Mouse (Mus musculus) forebrain, embryonic 16.5 days (tissue): ENCODE data around the gene Zic5. TPM values are rescaled to one million over a fixed set of nuclear protein-coding genes. Genes with fewer than 3 reads are reported as not detected.
A peak's percentile ranks its signal among the peaks of the same experiment; 100 is the strongest.

Experiments
- ATAC-seq: fragments of 200-750 bp; cut with Nextera tagmentation; 2 replicates; pipeline ENCODE4 v1.8.0; 2017; ENCODE audit warnings: mild to moderate bottlenecking, moderate library complexity
- H3K27ac ChIP-seq: fragments of 300-500 bp; sonication (generic); 2 replicates; pipeline ENCODE4 v1.5.1; 2014; ENCODE audit warnings: low read length, control low read depth
- H3K27me3 ChIP-seq: fragments of 300-500 bp; sonication (generic); replicated peaks from 2 replicates; pipeline ENCODE4 v1.6.1; 2014; ENCODE audit warnings: low read length; ENCODE audit not compliant: control insufficient read depth, insufficient read depth
- H3K36me3 ChIP-seq: fragments of 300-500 bp; sonication (generic); 2 replicates; pipeline ENCODE4 v1.6.1; 2014; ENCODE audit not compliant: control insufficient read depth, insufficient read depth
- H3K4me1 ChIP-seq: fragments of 300-500 bp; sonication (generic); replicated peaks from 2 replicates; pipeline ENCODE4 v1.6.1; 2014; ENCODE audit warnings: low read length; ENCODE audit not compliant: control insufficient read depth, insufficient read depth
- H3K4me2 ChIP-seq: fragments of 300-500 bp; sonication (generic); 2 replicates; pipeline ENCODE4 v1.6.1; 2014; ENCODE audit warnings: mild to moderate bottlenecking, low read length, control low read depth
- H3K4me3 ChIP-seq: fragments of 300-500 bp; sonication (generic); replicated peaks from 2 replicates; pipeline ENCODE4 v1.5.1; 2014; ENCODE audit warnings: mild to moderate bottlenecking, low read length, control low read depth
- H3K9ac ChIP-seq: fragments of 300-500 bp; sonication (generic); replicated peaks from 2 replicates; pipeline ENCODE4 v1.6.1; 2014; ENCODE audit warnings: low read depth, low read length, control low read depth
- H3K9me3 ChIP-seq: fragments of 300-500 bp; sonication (generic); 2 replicates; pipeline ENCODE4 v1.6.1; 2016; ENCODE audit warnings: low read length; ENCODE audit not compliant: control insufficient read depth
- WGBS: fragments of 180-500 bp; shearing (Covaris S2); extraction: QIAGEN DNeasy Blood & Tissue Kit; methylation state at CpG from one replicate; pipeline ENCODE4 v1.1.7; 2014; 5-methylcytosine and 5-hydroxymethylcytosine counted together
- polyA plus RNA-seq: library from polyadenylated mRNA; unstranded; fragments of >200 nt; fragmentation: Nextera tagmentation; extraction: Ambion mirVana; gene quantifications from 2 replicates; pipeline ENCODE4 v1.2.1, GENCODE M21; 2015

Gene Zic5
- polyA plus RNA-seq, 1 experiment from 2014 or later = 8.7 TPM

DNA sequence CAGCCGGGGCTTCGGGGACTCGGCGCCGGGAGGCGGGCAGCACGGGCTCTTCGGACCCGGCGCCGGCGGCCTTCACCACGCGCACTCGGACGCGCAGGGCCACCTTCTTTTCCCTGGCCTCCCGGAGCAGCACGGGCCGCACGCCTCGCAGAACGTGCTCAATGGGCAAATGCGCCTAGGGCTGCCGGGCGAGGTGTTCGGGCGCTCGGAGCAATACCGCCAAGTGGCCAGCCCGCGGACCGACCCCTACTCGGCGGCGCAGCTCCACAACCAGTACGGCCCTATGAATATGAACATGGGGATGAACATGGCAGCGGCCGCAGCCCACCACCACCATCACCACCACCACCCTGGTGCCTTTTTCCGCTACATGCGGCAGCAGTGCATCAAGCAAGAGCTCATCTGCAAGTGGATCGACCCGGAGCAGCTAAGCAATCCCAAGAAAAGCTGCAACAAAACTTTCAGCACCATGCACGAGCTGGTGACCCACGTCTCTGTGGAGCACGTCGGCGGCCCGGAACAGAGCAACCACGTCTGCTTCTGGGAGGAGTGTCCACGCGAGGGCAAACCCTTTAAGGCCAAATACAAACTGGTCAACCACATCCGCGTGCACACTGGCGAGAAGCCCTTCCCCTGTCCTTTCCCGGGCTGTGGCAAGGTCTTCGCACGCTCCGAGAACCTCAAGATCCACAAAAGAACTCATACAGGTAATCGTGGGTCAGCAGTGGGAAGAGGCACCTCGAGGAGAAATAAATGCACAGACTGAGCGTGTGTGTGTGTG, 10.8 kb upstream of the Zic5 start:
- peak overlapping the region; percentile 91 for H3K27ac ChIP-seq
- H3K4me3 ChIP-seq = peak overlapping the region; percentile 56
- ATAC-seq = no peak
- peaks cover 16% of the 10 kb centered on the region for H3K27me3 ChIP-seq
- H3K36me3 ChIP-seq = no peaks in the 10 kb centered on the region
- peak overlapping the region; percentile 74 for H3K4me2 ChIP-seq
- no peaks in the 10 kb centered on the region for H3K9me3 ChIP-seq
- under 1% methylated on average over 62 of the region's 62 CpGs for WGBS
- peak overlapping the region; percentile 71 for H3K9ac ChIP-seq
- peaks cover 31% of the 10 kb centered on the region for H3K4me1 ChIP-seq

DNA sequence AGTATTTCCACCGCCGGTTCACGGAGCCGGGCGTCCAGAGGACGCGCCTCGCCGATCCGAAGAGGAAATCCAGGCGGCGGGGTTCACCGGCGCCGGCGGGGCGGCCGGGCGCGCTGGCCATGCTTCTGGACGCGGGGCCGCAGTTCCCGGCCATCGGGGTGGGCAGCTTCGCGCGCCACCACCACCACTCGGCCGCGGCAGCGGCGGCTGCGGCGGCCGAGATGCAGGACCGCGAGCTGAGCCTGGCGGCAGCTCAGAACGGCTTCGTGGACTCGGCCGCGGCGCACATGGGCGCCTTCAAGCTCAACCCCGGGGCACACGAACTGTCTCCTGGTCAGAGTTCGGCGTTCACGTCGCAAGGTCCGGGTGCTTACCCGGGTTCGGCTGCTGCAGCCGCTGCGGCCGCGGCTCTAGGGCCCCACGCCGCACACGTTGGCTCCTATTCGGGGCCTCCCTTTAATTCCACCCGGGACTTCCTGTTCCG, 10.1 kb upstream of the Zic5 start:
- Histone ChIP-seq H3K36me3 (no peaks in the 10 kb centered on the region), H3K4me3 (peak overlapping the region; percentile 56), H3K4me2 (peak overlapping the region; percentile 74), H3K27ac (peak overlapping the region; percentile 91), H3K4me1 (peaks cover 31% of the 10 kb centered on the region), H3K9ac (peak overlapping the region; percentile 71), H3K27me3 (peaks cover 18% of the 10 kb centered on the region), H3K9me3 (no peaks in the 10 kb centered on the region)
- WGBS = under 1% methylated on average over 53 of the region's 65 CpGs
- ATAC-seq = no peak; the same call in 1 of the 2 replicates

DNA sequence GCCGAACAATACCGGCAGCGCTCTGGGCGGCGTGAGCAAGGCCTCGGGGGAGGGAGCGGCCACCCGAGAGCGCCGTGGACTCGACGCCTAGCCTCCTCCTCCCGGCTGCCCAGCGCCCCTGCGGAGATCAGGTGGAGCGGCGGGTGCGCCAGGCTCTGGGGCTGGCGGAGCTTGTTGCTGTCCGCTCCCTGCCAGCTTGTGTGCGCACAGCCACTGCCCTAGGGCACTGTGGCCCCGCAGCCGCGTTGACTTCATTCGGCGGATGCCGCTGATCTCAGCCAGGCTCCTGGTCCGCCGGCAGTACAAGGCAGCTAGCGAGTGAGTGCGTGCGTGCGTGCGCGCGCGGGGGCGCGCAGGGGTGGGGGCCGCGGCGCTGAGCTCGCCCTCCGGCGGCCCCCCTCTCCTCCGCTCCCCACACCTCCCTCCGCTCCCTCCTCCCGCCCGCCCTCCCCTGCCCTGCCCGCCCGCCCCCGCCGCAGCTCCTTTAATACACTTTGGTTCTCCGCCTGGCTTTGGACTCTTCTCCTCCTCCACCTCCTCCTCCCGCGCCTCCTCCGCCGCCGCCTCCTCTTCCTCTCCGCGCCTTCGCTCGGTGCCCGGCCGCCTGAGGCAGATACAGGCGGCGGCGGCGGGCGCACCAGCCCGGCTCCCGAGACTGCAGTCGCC, 9.5 kb upstream of the Zic5 start, which contains the start of gene Zic2:
Zic2 (plus strand) TSS at position 545 of the 666 bp plus-strand sequence.
- peaks cover 31% of the 10 kb centered on the region for H3K4me1 ChIP-seq
- peak within 1 kb of the TSS; percentile 71 for H3K9ac ChIP-seq
- WGBS = 0% methylated on average over 35 of the region's 73 CpGs
- peak within 1 kb of the TSS; percentile 56 for H3K4me3 ChIP-seq
- H3K9me3 ChIP-seq = no peaks in the 10 kb centered on the region
- peak within 1 kb of the TSS; percentile 74 for H3K4me2 ChIP-seq
- H3K27ac ChIP-seq = peak within 1 kb of the TSS; percentile 91
- H3K27me3 ChIP-seq = peaks cover 13% of the 10 kb centered on the region
- H3K36me3 ChIP-seq = no peaks in the 10 kb centered on the region
- peak; percentile 71 for ATAC-seq

DNA sequence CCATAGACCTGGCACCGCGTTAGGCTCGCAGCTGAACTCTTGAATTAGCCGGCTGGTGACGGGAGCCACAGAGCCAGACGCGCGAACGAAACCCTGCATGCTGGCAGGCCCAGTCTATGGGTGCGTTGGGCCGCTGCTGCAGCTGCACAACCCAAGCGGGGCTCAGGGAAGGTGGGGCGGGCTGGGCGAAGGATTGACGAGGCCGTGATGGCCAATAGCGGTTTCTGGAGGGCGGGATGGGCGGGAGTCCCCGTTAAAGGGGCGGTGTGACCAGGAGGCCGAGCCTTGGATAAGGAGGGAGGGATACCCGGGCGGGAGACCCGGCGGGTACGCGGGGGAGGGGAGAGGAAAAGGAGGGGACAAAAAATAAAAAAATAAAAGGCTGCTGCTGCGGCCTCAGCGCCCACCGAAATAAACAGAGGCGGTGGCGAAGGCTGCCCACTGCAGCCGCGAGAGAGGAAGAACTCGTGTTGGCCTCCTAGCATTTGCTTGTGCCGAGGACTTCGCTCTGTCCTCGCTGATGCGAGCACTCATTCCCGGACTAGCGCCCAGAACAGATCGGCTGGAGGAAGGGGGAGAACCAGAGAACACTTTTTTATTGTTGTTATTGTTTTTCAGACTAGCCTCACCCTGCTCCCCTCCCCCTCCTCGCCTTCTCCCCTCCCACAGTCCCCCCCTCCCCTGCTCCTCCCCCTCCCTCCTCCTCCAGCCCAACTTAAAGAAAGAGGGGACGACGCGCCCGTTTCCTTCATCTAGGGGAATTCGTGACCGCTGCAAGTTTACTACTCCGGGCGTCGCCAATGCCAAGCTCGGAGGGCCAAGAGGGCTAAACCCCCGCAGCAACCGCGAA, 8.8 kb upstream of the Zic5 start:
- Histone ChIP-seq H3K4me2 (peak overlapping the region; percentile 74), H3K36me3 (no peaks in the 10 kb centered on the region), H3K27me3 (peaks cover 18% of the 10 kb centered on the region), H3K4me1 (peaks cover 31% of the 10 kb centered on the region), H3K9me3 (no peaks in the 10 kb centered on the region), H3K27ac (peak overlapping the region; percentile 91), H3K9ac (peak overlapping the region; percentile 52), H3K4me3 (peak overlapping the region; percentile 56)
- WGBS = under 1% methylated on average over 56 of the region's 57 CpGs
- ATAC-seq = peak; percentile 81

DNA sequence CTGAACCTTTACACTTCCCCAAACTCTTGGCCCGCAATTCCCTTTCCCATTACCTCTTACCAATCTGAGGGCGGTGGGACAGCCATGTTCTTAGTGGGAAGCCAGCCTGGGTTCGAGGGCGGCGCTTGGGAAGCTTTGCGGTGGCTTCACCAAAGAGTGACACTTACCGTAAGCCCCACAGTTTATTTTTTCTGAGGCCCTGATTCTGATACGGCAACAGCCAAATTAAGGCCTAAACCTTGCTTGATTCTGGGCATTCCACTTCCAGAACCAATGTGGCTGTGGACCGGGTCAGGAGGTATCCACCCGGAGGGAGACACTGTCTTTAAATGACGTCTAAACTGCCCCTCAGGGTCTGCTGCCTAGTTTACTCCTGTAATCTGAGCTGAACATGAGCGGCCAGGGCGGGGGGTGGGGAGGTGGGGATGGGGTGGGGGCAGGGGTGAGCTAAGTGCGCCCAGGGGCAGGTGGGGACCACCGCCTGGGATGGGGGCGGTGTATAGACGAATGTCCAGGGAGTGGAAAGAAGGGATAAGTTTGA, 7.8 kb upstream of the Zic5 start:
- H3K4me2 ChIP-seq = peak overlapping the region; percentile 74
- H3K4me3 ChIP-seq = peak overlapping the region; percentile 56
- H3K27ac ChIP-seq = peak overlapping the region; percentile 78
- peak overlapping the region; percentile 15 for H3K9ac ChIP-seq
- peaks cover 23% of the 10 kb centered on the region for H3K27me3 ChIP-seq
- WGBS = 13% methylated on average over 17 of the region's 17 CpGs
- H3K9me3 ChIP-seq = no peaks in the 10 kb centered on the region
- H3K36me3 ChIP-seq = no peaks in the 10 kb centered on the region
- peaks cover 30% of the 10 kb centered on the region for H3K4me1 ChIP-seq
- ATAC-seq = no peak

DNA sequence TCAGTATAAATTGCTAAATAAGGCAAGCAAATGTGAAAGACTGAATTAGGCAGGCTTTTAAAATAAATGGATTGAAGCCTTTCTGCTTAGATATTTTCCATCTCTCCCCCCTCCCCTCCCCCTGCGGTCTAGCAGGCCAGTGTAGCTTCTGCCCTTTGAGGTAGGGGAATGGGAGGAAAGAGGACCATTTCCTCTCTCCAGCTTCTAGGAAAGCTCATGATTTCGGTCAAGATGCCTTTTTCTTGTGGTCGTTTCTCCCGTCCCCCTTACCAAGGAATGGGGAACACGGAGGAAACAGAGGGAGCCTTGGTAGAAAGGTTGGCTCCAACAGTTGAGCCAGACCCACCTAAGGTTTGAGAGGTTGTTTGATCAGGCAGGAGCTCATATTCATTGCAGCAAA, 7.2 kb upstream of the Zic5 start:
- no peak overlapping the region for H3K9ac ChIP-seq
- WGBS = 29% methylated on average over 5 of the region's 5 CpGs
- H3K27ac ChIP-seq = peak overlapping the region; percentile 45; the same call in 1 of the 2 replicates
- H3K4me2 ChIP-seq = peak overlapping the region; percentile 74
- no peak for ATAC-seq
- H3K9me3 ChIP-seq = no peaks in the 10 kb centered on the region
- peaks cover 24% of the 10 kb centered on the region for H3K27me3 ChIP-seq
- H3K4me3 ChIP-seq = peak overlapping the region; percentile 56
- no peaks in the 10 kb centered on the region for H3K36me3 ChIP-seq
- peaks cover 30% of the 10 kb centered on the region for H3K4me1 ChIP-seq

DNA sequence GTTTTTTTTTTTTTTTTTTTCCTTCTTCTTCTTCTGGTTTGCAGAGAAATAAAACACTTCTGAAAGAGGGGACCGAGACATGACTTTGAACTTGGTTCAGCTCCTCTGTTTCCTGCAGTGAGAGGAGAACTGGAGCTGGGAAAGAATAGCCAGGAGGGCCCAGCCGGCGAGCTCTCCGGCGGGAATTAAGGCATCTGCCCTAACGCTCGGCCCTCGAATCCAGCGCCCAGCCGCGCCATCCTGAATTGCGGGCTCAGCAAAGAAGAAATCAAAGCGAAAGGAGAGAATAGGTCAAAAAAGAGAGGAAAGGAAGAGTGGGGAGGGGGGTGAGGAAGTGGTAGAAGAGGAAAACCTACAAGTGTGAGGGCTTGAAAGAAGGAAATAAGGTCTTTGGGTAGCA, 6.7 kb upstream of the Zic5 start:
- no peak for ATAC-seq
- Histone ChIP-seq H3K27me3 (peaks cover 27% of the 10 kb centered on the region), H3K4me1 (peaks cover 30% of the 10 kb centered on the region)

DNA sequence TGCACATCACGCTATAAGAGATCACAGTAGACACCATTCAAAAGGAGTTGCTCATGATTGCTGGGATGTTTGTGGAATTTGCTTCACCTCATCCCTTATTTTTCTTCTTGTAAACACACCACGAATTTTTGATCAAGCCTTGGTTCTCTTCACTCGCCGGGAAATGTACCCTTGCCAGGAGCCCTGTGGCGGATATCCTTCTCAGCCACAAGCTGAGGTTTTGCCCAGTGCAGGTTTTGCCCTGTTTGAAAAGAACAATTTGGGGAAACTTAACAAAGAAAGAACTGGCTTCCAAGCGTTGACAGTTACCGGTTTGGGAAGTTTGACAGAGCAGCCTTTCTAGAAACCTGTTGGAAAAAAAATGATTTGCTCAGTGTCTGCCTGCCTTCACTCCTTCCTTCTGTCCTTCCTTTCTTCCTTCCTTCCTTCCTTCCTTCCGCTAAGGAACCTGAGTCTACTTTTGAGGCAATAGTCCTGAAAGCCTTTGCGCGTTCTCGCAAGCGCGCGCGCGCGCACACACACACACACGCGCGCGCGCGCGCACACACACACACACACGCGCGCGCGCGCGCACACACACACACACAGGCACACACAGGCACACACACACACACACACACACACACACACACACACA, 6.1 kb upstream of the Zic5 start:
- H3K27me3 ChIP-seq = peaks cover 33% of the 10 kb centered on the region

More for the DNA sequence above, 6.7 kb upstream of the Zic5 start:
- H3K9ac ChIP-seq = 0 out of 2 replicates have a peak overlapping the region, but pooled peaks have one; percentile 23
- H3K4me2 ChIP-seq = peak overlapping the region; percentile 38
- H3K27ac ChIP-seq = peak overlapping the region; percentile 29
- no peaks in the 10 kb centered on the region for H3K9me3 ChIP-seq
- peak overlapping the region; percentile 56 for H3K4me3 ChIP-seq
- WGBS = 9% methylated on average over 13 of the region's 13 CpGs
- no peaks in the 10 kb centered on the region for H3K36me3 ChIP-seq

More for the DNA sequence above, 6.1 kb upstream of the Zic5 start:
- Histone ChIP-seq H3K4me1 (peaks cover 30% of the 10 kb centered on the region), H3K4me3 (peak overlapping the region; percentile 6; the same call in 1 of the 2 replicates), H3K36me3 (no peaks in the 10 kb centered on the region), H3K9me3 (no peaks in the 10 kb centered on the region), H3K9ac (no peak overlapping the region), H3K27ac (peak overlapping the region; percentile 61), H3K4me2 (peak overlapping the region; percentile 38)
- WGBS = 7% methylated on average over 31 of the region's 31 CpGs
- no peak for ATAC-seq
